Mouse (Mus musculus): ENCODE data around the gene Gm10486. TPM values are rescaled to one million over a fixed set of nuclear protein-coding genes. Genes with fewer than 3 reads are reported as not detected.
"Not testable (repeated sequence)": the region's sequence is repeated elsewhere in the genome, so short reads cannot be mapped to it uniquely, and the experiment has no call there.

Gm10486 gene
- polyA plus RNA-seq (2012; ENCODE audit: insufficient read depth, insufficient read length, missing spikeins) = not detected in 2 replicates

GRCm38 (mm10) chrX:35067084-35067483 lies at the start of gene Gm10486:
Gene Gm10486, plus strand, starts transcription at chrX:35067384.
- H3K27ac ChIP-seq (ENCODE audit: insufficient read depth, low read depth, low read length); H3K4me3 ChIP-seq (ENCODE audit: insufficient read depth, low read length); H3K4me1 ChIP-seq (ENCODE audit: control insufficient read depth, insufficient read depth, low read length): not testable (repeated sequence)
